Mouse (Mus musculus): Measurements from ENCODE around the gene Apbb2.

The Apbb2 gene

GRCm38 (mm10) chr5:66344182-66344581 is 274.4 kb downstream of the Apbb2 start:
- DNase-seq (ENCODE audit: low read depth, low spot score) = no peak

GRCm38 (mm10) chr5:66342285-66342684 is 276.3 kb downstream of the Apbb2 start:
- no peak for DNase-seq (ENCODE audit: low read depth, low spot score)

- no peak for DNase-seq (ENCODE audit: low read depth, low spot score)
Measured at GRCm38 (mm10) chr5:66341848-66342247, 276.7 kb downstream of the Apbb2 start.

GRCm38 (mm10) chr5:66340356-66341102 is 278.1 kb downstream of the Apbb2 start:
- no peak for DNase-seq (ENCODE audit: low read depth, low spot score)

GRCm38 (mm10) chr5:66338583-66338982 is 280.0 kb downstream of the Apbb2 start:
- DNase-seq (ENCODE audit: low read depth, low spot score) = peak; percentile 54

GRCm38 (mm10) chr5:66337969-66338345 is 280.6 kb downstream of the Apbb2 start:
- no peak for DNase-seq (ENCODE audit: low read depth, low spot score)

- peak; percentile 62 for DNase-seq (ENCODE audit: low read depth, low spot score)
Measured at GRCm38 (mm10) chr5:66337025-66337968, 281.3 kb downstream of the Apbb2 start.

- DNase-seq (ENCODE audit: low read depth, low spot score) = no peak
Measured at GRCm38 (mm10) chr5:66330806-66331205, 287.8 kb downstream of the Apbb2 start.

- DNase-seq (ENCODE audit: low read depth, low spot score) = no peak
Measured at GRCm38 (mm10) chr5:66328766-66329165, 289.8 kb downstream of the Apbb2 start.

- no peak for DNase-seq (ENCODE audit: low read depth, low spot score)
Measured at GRCm38 (mm10) chr5:66327949-66328726, 290.4 kb downstream of the Apbb2 start.

- DNase-seq (ENCODE audit: low read depth, low spot score) = peak; percentile 15
Measured at GRCm38 (mm10) chr5:66326395-66326794, 292.2 kb downstream of the Apbb2 start.

GRCm38 (mm10) chr5:66323603-66324002 is 295.0 kb downstream of the Apbb2 start:
- DNase-seq (ENCODE audit: low read depth, low spot score) = no peak

- no peak for DNase-seq (ENCODE audit: low read depth, low spot score)
Measured at GRCm38 (mm10) chr5:66323131-66323530, 295.5 kb downstream of the Apbb2 start.

- DNase-seq (ENCODE audit: low read depth, low spot score) = no peak
Measured at GRCm38 (mm10) chr5:66319827-66320404, 298.7 kb downstream of the Apbb2 start.

- peak; percentile 82 for DNase-seq (ENCODE audit: low read depth, low spot score)
Measured at GRCm38 (mm10) chr5:66319341-66319740, 299.2 kb downstream of the Apbb2 start.

- DNase-seq (ENCODE audit: low read depth, low spot score) = no peak
Measured at GRCm38 (mm10) chr5:66315791-66316190, 302.8 kb downstream of the Apbb2 start.

GRCm38 (mm10) chr5:66310806-66311205 is 307.8 kb downstream of the Apbb2 start:
- DNase-seq (ENCODE audit: low read depth, low spot score) = no peak

- DNase-seq (ENCODE audit: low read depth, low spot score) = no peak
Measured at GRCm38 (mm10) chr5:66310328-66310727, 308.3 kb downstream of the Apbb2 start.

- no peak for DNase-seq (ENCODE audit: low read depth, low spot score)
Measured at GRCm38 (mm10) chr5:66305511-66305910, 313.1 kb downstream of the Apbb2 start.

- DNase-seq (ENCODE audit: low read depth, low spot score) = no peak
Measured at GRCm38 (mm10) chr5:66304300-66305067, 314.1 kb downstream of the Apbb2 start.

- DNase-seq (ENCODE audit: low read depth, low spot score) = no peak
Measured at GRCm38 (mm10) chr5:66302873-66303272, 315.7 kb downstream of the Apbb2 start.
